Mouse (Mus musculus) ES-Bruce4 (cell line): ENCODE measurements around the gene Nsg2.

Experiments used
- CTCF ChIP-seq: IDR thresholded peaks from one replicate; pipeline ENCODE4 v1.8.1; 2011; ENCODE audit warnings: low read depth, low read length
- EP300 ChIP-seq: IDR thresholded peaks from 2 replicates; pipeline ENCODE4 v1.6.1; 2011; ENCODE audit warnings: low read depth, low read length; ENCODE audit not compliant: insufficient read depth
- POLR2A ChIP-seq: IDR thresholded peaks from one replicate; pipeline ENCODE4 v1.8.1; 2011; ENCODE audit warnings: low read length; ENCODE audit not compliant: insufficient read depth

- TF ChIP-seq CTCF (no peak), EP300 (no peak), POLR2A (no peak)
Measured at GRCm38 (mm10) chr11:32108441-32108840, 108.2 kb downstream of the Nsg2 start.
